Mouse (Mus musculus): ENCODE measurements around the gene Oma1.

DNA sequence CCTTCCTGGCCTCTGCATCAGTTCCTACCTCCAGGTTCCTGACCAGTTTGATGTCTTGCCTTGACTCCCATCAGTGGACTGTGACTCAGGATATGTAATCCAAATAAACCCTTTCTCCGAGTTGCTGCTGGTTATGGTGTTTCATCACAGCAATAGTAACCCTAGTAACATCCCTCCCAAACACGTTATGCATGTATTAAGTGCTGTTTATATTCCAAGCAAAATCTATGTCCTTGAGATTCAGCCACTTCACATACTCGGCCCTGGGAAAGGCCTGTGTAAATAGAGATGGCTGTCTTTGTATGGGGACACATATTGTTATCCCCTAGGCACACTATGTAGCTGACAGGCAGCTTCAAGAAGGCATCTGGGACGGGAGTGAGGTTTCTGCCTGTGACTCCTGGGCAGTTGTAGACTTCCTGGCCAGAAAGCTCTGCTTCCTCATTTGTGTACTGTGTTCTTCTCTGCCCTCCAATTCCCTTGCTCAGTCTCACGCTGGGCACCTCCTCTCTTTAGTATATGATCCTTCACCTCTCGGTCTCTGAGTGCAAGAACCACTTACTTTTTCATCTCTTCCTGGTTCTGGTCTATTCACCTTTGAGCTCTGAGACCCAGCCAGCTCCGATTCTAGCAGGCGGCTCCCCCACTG, 75.0 kb downstream of the Oma1 start:
- TF ChIP-seq CTCF (conservative IDR thresholded peaks at IDR 0.05; ENCODE audit: insufficient read depth, insufficient read length, low read depth, low read length) (no peak), POLR2A (IDR thresholded peaks at IDR 0.05; ENCODE audit: low read depth, low read length) (no peak)
